Mouse (Mus musculus): ENCODE data around the gene Adm2.

DNA sequence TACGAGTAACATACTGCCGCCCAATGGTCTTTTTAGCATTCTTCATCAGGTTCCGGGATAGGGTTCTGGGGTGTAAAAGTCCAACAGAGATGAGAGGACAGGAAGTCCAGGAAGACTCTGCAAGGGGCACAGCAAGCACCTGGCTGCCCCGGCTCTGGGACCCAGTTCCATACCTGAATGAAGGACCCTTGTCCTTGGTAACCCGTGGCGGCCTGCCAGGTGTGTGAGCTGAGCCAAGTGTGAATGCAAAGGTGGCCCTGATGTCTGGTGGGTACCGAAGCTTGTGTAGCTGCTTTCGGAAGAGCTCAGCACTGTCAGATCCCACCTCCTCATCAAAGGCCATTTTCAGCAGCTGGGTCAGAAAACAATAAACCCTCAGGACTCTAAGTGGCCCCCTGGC is 21.9 kb upstream of the Adm2 start:
- no peak for TF ChIP-seq CTCF (IDR thresholded peaks at IDR 0.05; ENCODE audit: borderline replicate concordance, control insufficient read depth, extremely low read depth, insufficient read depth, low read length, poor library complexity)
- no peak for TF ChIP-seq POLR2A (IDR thresholded peaks at IDR 0.05; ENCODE audit: control insufficient read depth, extremely low read depth, insufficient read depth, low read length, poor library complexity)
